Mouse (Mus musculus): Measurements from ENCODE around the gene Cacna1d. TPM values are rescaled to one million over a fixed set of nuclear protein-coding genes. Genes with fewer than 3 reads are reported as not detected.
A peak's percentile ranks its signal among the peaks of the same experiment; 100 is the strongest.

Gene Cacna1d
- polyA plus RNA-seq, 2 experiments from 2014 or later, result 2.2 to 2.7 TPM

DNA sequence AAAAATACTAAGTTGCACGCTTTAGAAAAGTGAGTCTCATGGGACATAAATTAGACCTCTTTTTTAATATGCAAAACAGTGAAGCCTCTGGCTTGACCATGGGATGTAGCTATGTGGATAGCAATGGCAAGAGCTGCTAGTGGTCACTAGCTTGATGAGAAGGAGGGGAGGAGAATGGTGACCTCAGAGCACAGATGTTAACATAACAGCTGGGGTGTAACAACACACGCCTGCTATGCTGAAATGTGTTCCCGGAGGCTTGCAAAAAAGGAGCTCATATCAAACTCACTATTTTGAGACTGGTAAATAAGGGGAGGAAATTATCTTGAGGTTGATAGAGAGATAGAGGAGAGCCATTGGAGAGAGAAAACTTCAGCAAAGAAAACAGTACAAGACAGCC, 32.4 kb downstream of the Cacna1d start:
- no peak for ATAC-seq

DNA sequence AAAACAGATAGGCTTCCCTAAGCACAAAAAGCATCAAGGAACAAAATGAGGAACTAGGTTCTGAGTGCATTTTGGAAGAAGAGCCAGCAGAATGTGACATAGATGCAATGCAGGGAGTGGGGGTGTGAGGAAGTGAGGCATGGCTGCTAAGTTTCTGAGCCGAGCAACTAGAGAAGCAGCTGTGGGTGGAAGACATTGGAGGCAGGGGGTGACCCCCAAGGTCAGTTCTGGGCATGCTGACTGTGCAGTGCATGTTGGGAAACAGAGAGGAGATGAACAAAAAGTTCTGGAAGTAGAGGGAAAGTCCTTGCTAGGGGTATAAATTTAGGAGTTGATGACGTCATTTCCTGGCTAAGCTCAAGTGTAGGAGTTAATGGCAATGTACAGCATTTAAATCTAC, 33.4 kb downstream of the Cacna1d start:
- no peak for ATAC-seq

DNA sequence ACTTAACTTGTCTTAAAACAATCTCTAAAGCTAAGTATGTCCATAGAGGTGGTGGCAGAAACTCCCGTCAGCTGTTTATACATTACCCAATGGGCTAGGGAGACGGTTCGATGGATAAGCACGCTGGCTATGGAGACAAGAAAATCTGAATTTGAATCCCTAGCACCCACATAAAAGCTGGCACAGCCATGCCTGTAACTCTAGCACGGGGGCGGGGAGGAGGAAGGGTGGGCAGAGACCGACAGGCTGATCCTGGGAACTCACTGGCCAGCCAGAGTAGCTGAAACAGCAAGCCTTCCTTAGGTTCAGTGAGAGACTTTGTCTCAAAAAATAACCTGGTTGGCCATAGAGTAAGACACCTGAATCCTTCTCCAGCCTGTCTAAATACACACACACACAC, 33.8 kb downstream of the Cacna1d start:
- ATAC-seq, result no peak

DNA sequence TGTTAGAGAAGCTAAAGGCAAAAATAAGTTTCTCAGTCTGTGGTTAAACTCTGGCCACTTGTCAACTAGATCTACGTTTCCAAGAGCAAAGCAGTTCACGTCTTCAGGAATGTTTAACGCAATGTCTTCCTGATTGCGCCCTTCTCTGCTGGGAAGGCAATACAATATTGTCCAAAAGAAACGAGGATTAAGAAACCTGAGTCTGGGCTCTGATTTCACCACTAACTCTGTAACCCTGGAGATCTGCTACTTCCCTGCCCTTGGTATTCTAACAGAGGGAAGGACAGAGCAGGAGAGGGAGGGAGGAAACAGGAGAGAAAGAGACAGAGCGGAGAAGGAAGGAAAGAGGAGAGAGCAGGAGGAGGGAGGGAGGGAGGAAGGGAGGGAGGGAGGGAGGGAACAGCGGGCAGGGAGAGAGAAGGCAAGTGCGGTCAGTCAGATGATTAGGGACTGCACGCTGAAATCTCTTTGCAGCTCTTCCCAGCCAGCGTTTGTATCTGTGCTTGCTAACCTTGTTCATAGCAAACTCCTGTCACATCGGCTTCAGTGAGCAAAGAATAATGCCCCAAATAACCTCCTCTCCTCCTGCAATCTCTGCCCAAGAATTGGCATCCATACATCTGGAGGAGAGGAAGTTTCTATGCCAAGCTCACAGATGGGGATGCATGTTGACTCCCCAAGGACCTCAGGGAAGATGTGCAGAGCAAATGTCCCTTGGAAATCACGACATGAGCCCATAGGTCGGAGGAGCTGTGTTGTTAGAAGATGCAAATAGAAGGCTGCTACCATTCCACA, 35.3 kb downstream of the Cacna1d start:
- no peak for ATAC-seq

DNA sequence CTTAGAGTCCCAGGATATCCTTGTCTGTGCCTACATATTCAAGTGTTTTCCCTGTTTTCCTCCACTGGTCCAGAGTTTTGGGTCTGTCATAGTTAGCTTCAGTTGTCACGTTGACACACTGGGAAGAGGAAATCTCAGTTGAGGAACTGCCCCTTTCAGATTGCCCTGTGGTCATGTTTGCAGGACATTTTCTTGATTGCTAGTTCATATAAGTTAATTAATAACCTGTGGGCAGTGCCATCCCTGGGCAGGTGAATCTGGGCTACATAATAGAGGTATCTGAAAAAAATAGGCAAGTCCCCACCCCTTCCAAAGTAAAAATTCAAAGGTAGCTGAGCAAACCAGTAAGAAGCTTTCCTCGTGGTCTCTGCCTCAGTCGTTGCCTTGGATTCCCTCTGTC, 51.3 kb downstream of the Cacna1d start:
- ATAC-seq, result no peak

DNA sequence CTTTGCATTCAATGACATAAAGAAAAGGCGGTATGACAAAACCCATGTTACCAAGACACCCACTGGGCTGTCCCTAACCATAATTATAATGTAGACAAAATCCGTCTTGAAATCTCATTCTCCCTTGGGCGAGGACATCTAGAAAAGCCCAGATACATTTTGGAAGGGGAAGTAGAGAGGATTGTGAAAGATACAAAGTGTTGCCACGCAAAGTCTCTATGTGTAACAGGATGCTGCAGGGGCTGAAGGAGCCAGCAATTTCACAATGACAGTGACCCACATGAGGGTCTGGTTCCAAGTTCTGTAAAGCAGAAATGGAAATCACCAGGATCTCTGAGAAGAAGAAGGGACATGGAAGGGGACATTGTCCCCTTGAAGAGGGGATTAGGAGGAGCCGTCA, 55.9 kb downstream of the Cacna1d start:
- no peak for ATAC-seq

DNA sequence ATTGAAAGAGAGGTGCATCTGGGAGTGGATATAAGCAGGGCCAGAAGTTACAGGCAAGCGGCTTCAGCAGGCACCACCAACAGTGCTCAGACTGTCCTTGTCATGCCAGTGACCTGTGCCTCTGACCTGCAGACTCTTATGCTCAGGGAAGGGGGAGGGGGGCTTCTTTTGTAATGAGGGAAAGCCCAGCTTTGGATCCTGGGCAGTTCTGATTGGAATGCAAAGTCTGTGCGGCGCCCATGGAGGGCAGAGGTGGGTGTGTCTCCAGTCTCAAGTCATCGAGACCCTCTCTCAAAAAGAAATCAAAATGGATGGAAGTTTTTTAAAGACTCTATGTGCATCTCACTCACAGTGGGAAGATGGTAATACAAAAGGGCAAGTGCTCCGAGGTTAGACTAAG, 60.8 kb downstream of the Cacna1d start:
- ATAC-seq, result no peak

DNA sequence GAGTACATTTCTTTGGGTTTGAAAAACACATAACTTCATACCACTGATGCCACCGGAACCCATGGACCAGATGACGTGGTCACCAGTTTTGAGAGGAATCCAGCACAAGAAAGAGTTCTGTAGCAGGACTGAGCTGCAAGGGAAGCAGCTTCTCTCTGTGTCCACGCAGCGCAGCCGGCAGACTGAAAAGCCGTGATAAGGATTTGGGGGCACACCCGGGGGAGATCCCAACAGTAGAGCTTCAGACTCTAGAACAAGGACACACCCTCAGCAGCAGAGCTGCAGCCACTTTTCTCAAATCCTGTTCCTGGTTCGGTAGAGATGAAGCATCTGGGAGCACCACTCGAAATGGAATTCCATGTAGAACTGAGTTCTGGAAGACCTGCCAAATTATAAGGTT, 61.2 kb downstream of the Cacna1d start:
- no peak for ATAC-seq

DNA sequence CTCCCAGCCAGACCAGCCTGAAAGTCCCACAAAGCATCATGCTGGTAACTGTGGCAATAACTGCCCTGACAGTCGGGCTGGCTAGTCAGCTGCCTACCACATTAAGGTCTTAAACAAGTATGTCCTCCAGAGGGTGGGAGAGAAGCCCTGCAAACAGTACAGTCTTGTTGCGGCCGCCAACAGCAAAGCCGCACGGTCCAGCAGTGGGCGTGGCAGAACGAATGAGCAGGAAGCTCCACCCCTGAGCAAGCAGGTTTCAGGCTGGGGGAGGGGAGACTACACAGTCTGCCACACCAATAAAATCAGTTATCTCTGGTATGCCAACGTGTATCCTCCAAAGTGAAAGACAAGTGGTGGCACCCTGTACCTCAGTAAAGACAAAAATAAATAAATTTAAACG, 61.6 kb downstream of the Cacna1d start:
- no peak for ATAC-seq

DNA sequence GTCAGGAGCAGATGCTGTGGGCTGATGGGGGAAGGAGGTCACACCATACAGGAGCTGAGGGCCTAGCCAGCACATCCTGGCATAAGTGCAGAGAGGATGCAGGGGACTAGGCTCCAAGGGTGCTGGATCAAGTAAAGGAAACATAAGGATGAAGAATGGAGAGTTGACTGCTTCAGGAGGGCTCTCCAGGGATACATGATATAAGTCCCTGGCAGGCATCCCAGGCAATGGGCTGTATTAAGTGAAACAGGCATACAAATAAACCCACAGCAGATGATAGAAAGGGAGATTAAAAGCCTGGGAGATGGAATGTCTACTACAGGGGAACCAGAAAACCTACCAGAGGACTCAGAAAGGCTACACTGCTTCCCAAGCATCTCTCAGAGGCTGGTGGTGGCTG, 62.5 kb downstream of the Cacna1d start:
- ATAC-seq, result no peak

DNA sequence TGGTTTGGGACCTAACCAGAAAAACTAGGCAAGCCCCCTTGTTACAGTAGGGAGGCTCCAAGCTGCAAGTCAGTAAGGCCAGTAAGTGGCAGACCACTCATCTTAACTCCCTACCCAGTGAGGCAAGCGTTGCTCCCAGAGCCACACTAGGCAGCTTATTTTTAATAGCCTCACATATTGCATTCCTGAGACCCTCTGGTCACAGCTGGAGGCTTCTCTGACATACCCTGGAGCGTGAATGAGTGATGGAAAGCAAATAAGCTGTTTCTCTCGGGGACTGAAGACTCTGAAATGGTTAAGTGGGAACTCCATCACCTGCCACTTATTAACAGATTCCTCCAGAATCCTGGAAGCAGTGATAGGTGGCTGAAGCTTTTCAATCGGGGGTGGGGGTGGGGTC, 65.4 kb downstream of the Cacna1d start:
- no peak for ATAC-seq

DNA sequence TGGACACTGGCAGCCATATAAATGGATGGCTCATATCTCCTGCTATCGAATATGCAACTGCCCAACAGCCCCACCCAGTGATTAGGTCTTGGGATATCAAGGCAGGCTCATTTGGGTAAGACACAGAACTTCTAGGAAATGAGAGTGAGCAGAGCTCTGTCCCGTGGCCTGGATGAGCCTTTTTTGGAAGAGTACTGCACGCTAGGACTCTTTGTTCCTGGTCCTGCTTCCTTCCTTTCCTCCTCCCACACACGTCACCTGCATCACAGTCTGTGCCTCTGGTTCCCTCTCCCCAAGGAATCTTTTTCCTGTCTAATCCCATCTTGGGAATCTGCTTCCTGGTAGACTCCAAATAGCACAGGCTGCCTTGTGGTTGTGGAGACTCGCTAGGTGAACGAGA, 66.1 kb downstream of the Cacna1d start:
- no peak for ATAC-seq

DNA sequence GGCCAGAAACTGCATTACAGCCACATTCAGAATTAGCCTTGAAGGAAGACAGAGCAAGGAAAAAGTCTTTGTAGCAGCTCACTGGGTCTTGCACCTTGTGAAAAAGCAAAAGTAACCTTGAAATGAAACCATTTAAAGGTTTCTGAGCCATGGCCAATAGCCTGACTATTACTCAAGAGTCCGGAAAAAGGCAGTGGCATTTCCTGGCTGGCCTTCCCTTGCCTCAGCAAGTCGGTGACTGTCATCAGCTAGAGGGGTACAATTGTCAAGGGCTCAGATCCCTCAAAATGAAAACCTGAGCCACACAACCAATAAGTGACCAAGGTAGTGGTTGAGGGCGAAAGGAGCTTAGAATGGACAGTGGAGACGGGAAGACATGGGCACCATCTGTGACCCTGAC, 66.6 kb downstream of the Cacna1d start:
- no peak for ATAC-seq

DNA sequence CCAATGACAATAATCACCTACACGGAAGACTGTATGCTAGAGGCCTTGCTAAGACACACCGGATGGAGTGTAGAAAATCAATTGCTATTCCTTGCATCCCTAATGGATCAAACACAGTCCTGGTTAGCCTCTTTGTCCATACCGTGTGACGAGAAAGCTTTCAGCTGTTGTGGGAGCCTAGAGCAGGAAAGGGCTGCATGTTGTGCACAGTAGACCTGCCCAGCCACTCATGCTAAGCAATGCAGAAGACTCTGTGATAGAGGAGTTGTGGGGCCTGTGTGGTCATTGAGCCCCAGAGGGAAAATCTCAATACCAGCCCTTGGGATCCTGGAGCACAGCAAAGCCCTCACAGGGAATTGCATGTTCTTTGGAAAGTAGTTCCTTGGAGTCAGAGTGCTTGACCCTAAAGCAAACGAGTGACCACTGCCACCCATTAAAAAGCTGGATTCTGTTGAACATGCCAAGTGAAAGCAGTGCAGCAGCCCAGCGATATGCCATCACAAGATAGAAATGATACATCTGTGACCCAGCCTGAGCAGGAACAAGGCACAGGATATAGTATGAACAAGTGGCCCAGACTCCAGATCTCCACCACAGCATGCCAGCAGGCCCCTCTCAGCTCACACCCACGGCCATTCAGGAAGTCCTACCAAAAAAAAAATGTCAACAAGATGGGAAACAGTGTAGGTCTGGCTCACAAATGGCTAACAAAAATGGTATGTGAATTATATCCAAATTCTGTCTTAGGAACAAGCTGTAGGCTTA, 68.7 kb downstream of the Cacna1d start:
- ATAC-seq, result no peak

DNA sequence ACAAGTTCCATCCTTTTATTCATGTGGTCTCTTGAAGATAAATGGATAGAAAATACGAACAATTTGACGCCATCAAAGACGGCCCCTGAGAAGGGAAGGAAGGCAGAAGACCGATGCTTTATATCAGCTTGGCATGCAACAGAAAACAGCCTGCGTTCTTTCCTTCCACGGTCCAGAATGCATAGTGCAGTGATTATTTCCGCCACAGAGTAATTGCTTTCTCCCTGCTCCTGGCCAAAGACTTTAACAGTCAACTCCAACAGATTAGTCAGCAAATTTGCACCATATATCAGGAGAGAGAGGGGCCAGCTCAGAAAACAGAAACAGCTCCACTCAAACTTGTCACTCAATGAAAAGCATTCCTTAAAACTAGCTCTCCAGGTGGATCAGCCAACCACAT, 71.8 kb downstream of the Cacna1d start:
- ATAC-seq, result no peak

DNA sequence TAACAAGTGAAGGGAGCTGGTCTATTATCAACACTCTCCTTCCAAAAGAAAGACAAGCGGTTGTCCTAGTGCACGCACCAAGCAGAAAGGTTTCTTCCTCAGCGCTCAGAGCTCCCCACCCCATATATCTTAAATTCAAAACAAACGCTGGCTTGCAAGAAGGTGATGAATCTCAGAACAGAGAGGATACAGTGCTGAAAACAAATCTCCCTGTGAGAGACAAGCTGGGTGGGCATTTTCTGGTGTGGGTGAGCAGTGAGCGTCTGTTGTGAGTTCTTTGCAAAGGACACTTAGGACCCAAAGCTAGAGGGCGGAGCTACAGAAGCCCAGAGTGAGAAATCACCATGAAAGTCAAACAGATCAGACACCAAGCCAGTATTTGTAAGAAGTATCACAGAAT, 72.2 kb downstream of the Cacna1d start:
- no peak for ATAC-seq

DNA sequence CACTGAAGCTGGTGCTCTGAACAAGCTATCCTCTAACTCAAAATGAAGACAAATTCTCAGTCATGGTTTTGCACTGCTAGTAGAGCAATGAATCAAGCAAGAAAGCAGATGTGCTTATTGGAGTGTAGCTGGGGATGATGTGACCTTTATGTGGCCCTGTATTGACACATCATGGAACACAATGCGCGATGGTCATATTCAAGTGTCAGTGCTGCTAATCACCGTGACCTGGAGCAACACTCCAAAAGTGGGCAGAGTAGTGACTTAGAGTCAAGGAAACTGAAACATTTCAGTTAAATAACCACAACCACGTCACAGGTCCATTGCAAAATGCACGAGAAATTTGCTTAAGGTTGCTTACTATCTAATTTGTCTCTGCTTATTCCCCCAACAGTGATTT, 75.4 kb downstream of the Cacna1d start:
- ATAC-seq, result no peak

DNA sequence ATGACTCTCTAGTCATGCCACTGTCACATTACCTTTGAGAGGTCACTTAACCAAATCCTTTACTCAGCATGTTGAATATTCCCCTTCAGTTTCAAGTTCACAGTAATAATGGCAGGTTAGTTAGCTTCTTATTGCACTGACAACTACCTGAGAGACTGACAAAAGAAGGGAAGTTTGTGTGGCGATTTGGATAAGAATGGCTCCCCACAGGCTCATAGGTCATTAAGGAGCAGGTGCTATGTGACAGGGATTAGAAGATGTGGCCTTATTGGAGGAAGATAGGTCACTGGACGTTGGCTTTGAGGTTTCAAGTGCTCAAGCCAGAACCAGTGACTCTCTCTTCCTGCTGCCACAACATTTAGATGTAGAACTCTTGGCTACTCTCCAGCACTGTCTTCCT, 77.1 kb downstream of the Cacna1d start:
- no peak for ATAC-seq

DNA sequence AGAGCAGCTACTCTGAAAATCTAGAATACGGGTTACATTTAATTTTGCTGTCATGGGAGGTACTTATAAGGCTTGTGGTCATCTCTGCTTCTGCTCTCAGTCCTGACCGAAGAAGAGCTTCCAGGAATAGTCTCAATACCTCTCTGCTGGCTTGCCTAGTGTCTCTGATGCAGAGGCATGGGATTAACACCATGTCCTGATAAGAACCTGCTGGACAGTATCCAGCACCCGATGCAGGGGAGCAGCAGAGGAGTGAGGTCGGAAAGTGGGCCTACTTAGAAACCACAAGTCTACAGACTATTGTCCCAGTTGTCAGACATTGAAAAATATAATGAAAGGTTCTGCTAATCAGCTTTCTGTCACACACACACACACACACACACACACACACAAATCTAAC, 81.9 kb downstream of the Cacna1d start:
- no peak for ATAC-seq

DNA sequence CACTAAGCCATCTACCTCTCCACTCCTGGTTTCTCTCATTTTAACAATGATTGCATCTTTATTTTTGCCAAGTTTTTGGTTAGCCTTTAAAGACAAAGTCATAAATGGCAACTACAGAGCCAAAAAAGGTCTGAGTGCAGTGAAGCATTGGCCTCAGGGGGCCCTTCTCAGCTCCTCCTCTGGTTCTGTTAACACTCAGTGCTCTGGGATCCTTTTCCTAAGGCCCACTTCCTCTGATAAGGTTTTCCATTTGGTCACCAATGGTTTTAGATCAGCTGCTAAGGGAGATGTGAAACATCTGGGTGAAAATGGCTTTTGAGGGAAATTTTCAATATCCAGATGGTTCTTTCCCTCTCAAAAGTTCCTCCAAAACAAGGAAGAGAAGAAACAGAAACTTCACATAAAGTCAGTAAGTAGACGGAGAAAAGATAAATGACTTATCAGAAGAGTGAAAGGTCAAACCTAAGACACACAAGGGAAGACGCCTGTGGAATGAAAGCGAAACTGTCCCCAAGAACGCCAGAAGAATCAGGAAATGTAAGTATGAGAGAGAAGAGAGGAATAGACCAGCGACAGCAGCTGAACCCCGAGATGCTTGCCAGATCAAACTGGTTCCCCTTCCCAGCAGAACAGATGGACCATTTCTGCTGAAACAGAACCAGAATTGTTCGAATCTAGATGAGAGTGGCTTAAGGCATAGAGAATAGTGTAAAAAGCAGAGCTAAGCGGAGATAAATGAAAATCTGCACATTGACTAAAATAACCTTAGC, 85.6 kb downstream of the Cacna1d start:
- peak; percentile 49 for ATAC-seq

DNA sequence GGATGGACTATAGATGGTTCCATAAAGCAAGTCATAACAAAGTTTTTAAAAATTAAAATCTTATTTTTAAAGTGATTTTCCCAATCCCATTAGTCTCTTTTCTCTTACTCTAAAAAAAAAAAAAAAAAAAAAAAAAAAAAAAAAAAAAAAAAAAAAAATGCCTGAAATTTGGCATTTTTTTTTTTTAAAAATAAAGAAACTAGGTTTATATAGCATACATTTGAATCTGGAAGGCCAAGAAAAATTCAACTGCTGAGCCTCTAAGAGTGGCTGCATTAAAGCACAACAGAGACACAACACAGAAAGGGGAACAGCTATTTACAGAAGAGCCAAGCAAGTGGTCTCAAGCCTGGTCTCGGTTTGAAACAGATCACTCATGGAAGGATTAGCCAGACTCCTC, 112.9 kb downstream of the Cacna1d start:
- ATAC-seq, result no peak

DNA sequence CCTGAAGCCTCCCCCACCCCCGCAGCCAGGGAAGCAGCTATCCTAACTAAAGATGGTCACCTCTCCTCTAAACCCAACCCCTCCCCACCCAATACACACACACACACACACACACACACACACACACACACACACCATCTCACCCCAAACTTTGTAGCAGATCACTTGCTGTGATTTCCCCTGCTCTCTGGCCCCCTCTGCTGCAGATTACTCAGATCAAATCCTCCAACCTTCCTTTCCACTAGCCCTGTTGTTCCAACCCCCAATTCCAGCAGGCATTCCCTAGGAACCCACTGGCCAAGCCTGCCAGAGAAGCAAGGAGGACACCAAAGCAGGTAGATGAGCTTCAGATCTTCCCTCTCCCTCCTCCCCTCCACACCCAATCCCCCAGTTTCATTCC, 118.4 kb downstream of the Cacna1d start:
- no peak for ATAC-seq

DNA sequence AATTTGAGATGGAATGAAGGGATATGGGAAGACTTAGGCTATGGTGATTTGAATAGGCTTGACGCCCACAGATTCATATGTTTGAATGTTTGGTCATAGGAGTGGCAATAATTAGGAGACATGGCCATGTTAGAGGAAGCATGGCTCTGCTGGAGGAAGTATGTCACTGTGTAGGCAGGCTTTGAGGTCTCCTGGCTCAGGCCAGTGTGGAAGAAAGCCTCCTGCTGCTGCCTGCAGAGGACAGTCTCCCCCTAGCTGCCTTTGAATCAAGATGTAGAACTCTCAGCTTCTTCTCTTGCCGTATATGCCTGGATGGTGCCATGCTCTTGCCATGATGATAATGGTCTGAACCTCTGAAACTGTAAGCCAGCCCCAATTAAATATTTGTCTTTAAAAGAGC, 120.2 kb downstream of the Cacna1d start:
- ATAC-seq, result no peak

DNA sequence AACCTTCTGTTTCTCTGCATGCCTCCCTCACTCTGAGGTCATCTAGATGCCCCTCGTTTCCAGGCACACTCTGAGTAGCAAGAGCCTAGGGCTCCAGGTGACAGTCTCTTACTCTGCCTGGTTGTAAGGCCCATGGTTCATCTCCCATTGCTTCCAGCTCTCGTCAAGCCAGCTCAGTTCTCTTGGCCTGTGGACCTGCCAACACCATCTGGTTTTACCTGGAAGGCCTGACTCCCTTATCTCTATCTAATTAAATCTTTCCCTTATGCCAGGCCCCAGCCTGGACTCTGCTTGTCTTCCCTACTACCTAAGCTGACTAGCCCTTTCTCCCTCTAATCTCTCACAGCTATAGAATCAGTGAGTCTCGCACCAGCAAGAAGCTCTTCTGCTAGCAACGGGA, 124.2 kb downstream of the Cacna1d start:
- no peak for ATAC-seq
